Mouse (Mus musculus) C2C12 (cell line): ENCODE measurements around the gene Gm9767.

Experiments
- CTCF ChIP-seq: IDR thresholded peaks from one replicate; pipeline ENCODE4 v1.5.1; 2011; ENCODE audit not compliant: control insufficient read depth, insufficient read depth, insufficient read length
- MAX ChIP-seq: IDR thresholded peaks from one replicate; pipeline ENCODE4 v1.6.1; 2011; ENCODE audit warnings: mild to moderate bottlenecking, control low read depth
- MYOG ChIP-seq: IDR thresholded peaks from one replicate; pipeline ENCODE4 v1.6.1; 2011; ENCODE audit not compliant: control insufficient read depth, insufficient read length; ENCODE audit errors: extremely low read depth
- USF1 ChIP-seq: IDR thresholded peaks from one replicate; pipeline ENCODE4 v1.6.1; 2011; ENCODE audit warnings: low read depth, mild to moderate bottlenecking, control low read depth, moderate library complexity

DNA sequence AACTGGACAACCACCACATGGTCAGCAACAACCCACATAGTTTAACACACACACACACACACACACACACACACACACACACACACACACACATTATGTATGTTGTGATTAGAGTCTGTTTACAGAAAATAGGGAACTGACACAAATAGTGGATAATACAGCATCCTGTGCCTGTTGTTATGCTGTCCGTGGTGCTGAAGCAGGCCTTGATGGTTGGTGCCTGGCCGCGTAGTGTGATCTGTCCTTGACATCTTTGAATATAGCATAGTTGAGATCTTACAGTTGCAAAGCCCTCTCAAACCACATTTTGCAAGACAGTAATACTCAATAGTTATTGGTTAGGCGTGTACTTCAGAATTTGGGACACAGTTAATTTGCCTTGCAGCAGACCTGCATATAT lies 4.0 kb downstream of the Gm9767 start:
- no peak for TF ChIP-seq CTCF
- TF ChIP-seq MYOG: no peak
- no peak for TF ChIP-seq USF1
- TF ChIP-seq MAX: no peak
